Mouse (Mus musculus) neural tube, embryonic 15.5 days (tissue): ENCODE results near the gene Nutf2-ps1. TPM values are rescaled to one million over a fixed set of nuclear protein-coding genes. Genes with fewer than 3 reads are reported as not detected.

ENCODE experiments used
- ATAC-seq: fragments of 200-750 bp; cut with Nextera tagmentation; 2 replicates; pipeline ENCODE4 v1.8.0; 2017; ENCODE audit warnings: mild to moderate bottlenecking, moderate TSS enrichment, moderate library complexity; ENCODE audit not compliant: low FRiP score
- H3K27ac ChIP-seq: fragments of 300-500 bp; sonication (generic); replicated peaks from 2 replicates; pipeline ENCODE4 v1.5.1; 2015; ENCODE audit warnings: mild to moderate bottlenecking, inconsistent platforms
- H3K27me3 ChIP-seq: fragments of 300-500 bp; sonication (generic); replicated peaks from 2 replicates; pipeline ENCODE4 v1.6.1; 2015; ENCODE audit warnings: inconsistent platforms
- H3K36me3 ChIP-seq: fragments of 300-500 bp; sonication (generic); 2 replicates; pipeline ENCODE4 v1.6.1; 2015; ENCODE audit warnings: inconsistent platforms
- H3K4me1 ChIP-seq: fragments of 300-500 bp; sonication (generic); 2 replicates; pipeline ENCODE4 v1.6.1; 2015; ENCODE audit warnings: inconsistent platforms
- H3K4me2 ChIP-seq: fragments of 300-500 bp; sonication (generic); 2 replicates; pipeline ENCODE4 v1.6.1; 2015; ENCODE audit warnings: inconsistent platforms, mild to moderate bottlenecking, moderate library complexity
- H3K4me3 ChIP-seq: fragments of 300-500 bp; sonication (generic); replicated peaks from 2 replicates; pipeline ENCODE4 v1.5.1; 2015; ENCODE audit warnings: mild to moderate bottlenecking, inconsistent platforms
- H3K9ac ChIP-seq: fragments of 300-500 bp; sonication (generic); replicated peaks from 2 replicates; pipeline ENCODE4 v1.6.1; 2015; ENCODE audit warnings: mild to moderate bottlenecking, inconsistent platforms
- H3K9me3 ChIP-seq: fragments of 300-500 bp; sonication (generic); replicated peaks from 2 replicates; pipeline ENCODE4 v1.6.1; 2016; ENCODE audit warnings: inconsistent platforms
- WGBS: fragments of 180-500 bp; shearing (Covaris S2); methylation state at CpG from one replicate; pipeline ENCODE4 v1.1.7; 2015; ENCODE audit warnings: mixed read lengths; 5-methylcytosine and 5-hydroxymethylcytosine counted together
- polyA plus RNA-seq: library from polyadenylated mRNA; unstranded; fragments of >200 nt; fragmentation: Nextera tagmentation; extraction: Ambion mirVana; gene quantifications from 2 replicates; pipeline ENCODE4 v1.2.1, GENCODE M21; 2015

The Nutf2-ps1 gene
- polyA plus RNA-seq, 1 experiment from 2014 or later, result 221 TPM

GRCm38 (mm10) chr19:53577025-53577800 is 11.7 kb downstream of the Nutf2-ps1 start:
- H3K27ac ChIP-seq, result no peak overlapping the region
- no peaks in the 10 kb centered on the region for H3K4me1 ChIP-seq
- no peaks in the 10 kb centered on the region for H3K27me3 ChIP-seq
- 65% methylated on average over 11 of the region's 11 CpGs for WGBS
- no peak overlapping the region for H3K4me3 ChIP-seq
- no peaks in the 10 kb centered on the region for H3K9me3 ChIP-seq
- H3K36me3 ChIP-seq, result no peaks in the 10 kb centered on the region
- no peak for ATAC-seq
- H3K9ac ChIP-seq, result no peak overlapping the region
- no peak overlapping the region for H3K4me2 ChIP-seq

DNA sequence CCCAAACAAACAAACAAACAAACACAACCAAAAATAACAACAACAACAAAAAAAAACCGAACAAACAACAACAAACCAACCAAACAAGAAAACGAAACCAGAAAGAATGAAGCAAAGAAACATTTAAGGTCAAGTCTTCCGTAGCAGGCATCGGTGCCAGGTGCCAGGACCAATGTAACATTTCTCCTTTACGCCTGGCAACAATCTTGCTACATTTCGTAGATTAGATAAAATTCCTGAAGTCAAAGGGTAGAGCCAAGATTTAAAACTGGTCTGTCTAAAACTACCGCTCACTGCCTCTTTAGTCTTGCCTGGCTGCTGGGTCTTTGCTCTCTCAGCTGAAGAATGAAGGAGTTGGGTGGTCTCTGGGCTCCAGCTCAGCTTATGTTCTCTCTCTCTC is 12.8 kb downstream of the Nutf2-ps1 start:
- no peak for ATAC-seq
- H3K27me3 ChIP-seq, result no peaks in the 10 kb centered on the region
- no peaks in the 10 kb centered on the region for H3K36me3 ChIP-seq
- no peaks in the 10 kb centered on the region for H3K4me1 ChIP-seq
- H3K4me2 ChIP-seq, result no peak overlapping the region
- no peak overlapping the region for H3K9ac ChIP-seq
- 90% methylated on average over 7 of the region's 7 CpGs for WGBS
- H3K27ac ChIP-seq, result no peak overlapping the region
- H3K4me3 ChIP-seq, result no peak overlapping the region
- H3K9me3 ChIP-seq, result no peaks in the 10 kb centered on the region

GRCm38 (mm10) chr19:53575296-53576010 is 13.4 kb downstream of the Nutf2-ps1 start:
- no peaks in the 10 kb centered on the region for H3K9me3 ChIP-seq
- no peaks in the 10 kb centered on the region for H3K36me3 ChIP-seq
- H3K4me3 ChIP-seq, result no peak overlapping the region
- H3K4me1 ChIP-seq, result no peaks in the 10 kb centered on the region
- no peak overlapping the region for H3K27ac ChIP-seq
- no peak overlapping the region for H3K4me2 ChIP-seq
- 82% methylated on average over 4 of the region's 4 CpGs for WGBS
- no peak overlapping the region for H3K9ac ChIP-seq
- no peaks in the 10 kb centered on the region for H3K27me3 ChIP-seq
- no peak for ATAC-seq

DNA sequence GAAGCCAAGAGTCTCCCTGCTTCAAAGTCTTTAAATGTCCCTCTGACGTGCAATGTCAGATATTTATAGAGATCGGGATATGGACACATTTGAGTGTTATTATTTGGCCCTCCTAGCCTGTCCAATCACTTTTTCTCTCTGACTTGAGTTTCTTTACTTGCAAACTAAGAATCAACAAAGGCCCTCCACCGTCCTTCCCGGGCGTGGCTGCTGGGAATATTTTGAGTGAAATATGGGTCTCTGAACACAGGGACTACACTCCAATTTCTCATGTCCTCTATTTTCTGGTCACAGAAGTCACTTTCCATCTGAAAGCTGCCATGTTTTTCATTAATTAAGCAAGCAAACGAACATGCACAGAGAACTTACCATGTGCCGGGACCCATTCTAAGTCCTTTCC is 14.3 kb downstream of the Nutf2-ps1 start:
- WGBS, result 88% methylated on average over 7 of the region's 7 CpGs
- H3K27ac ChIP-seq, result no peak overlapping the region
- no peak overlapping the region for H3K4me2 ChIP-seq
- no peak overlapping the region for H3K4me3 ChIP-seq
- H3K9me3 ChIP-seq, result no peaks in the 10 kb centered on the region
- H3K36me3 ChIP-seq, result no peaks in the 10 kb centered on the region
- no peaks in the 10 kb centered on the region for H3K4me1 ChIP-seq
- H3K27me3 ChIP-seq, result no peaks in the 10 kb centered on the region
- no peak overlapping the region for H3K9ac ChIP-seq
- ATAC-seq, result no peak

DNA sequence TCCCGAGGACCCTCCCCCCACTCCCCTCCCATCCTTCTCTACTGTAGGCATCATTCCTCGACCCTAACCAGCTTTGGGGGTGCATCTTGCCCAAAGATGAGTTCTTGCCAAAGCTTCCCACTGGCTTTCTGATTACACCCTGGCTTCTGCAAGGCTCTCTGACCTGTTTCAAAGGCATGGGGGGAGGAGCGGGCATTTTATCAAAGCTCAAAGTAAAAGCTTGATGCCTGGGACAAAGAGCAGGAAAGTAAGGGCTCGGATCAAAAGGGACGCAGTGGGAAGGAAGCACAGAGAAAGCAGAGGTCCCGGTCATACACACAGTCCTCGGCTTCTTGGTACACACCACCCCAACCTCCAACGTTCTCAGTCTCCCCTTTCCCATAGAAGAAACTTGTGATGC is 14.7 kb downstream of the Nutf2-ps1 start:
- no peaks in the 10 kb centered on the region for H3K9me3 ChIP-seq
- H3K4me3 ChIP-seq, result no peak overlapping the region
- H3K4me2 ChIP-seq, result no peak overlapping the region
- H3K27me3 ChIP-seq, result no peaks in the 10 kb centered on the region
- H3K36me3 ChIP-seq, result no peaks in the 10 kb centered on the region
- WGBS, result 49% methylated on average over 8 of the region's 8 CpGs
- H3K9ac ChIP-seq, result no peak overlapping the region
- no peak overlapping the region for H3K27ac ChIP-seq
- no peaks in the 10 kb centered on the region for H3K4me1 ChIP-seq
- no peak for ATAC-seq

- Histone ChIP-seq H3K9ac (no peak overlapping the region), H3K27ac (no peak overlapping the region), H3K36me3 (no peaks in the 10 kb centered on the region), H3K4me1 (no peaks in the 10 kb centered on the region), H3K9me3 (no peaks in the 10 kb centered on the region), H3K27me3 (no peaks in the 10 kb centered on the region), H3K4me2 (no peak overlapping the region), H3K4me3 (no peak overlapping the region)
- no peak for ATAC-seq
- WGBS, result 91% methylated on average over 3 of the region's 3 CpGs
These were observed 15.7 kb downstream of the Nutf2-ps1 start for GRCm38 (mm10) chr19:53573151-53573550.

- Histone ChIP-seq H3K9me3 (no peaks in the 10 kb centered on the region), H3K4me1 (peaks cover 5% of the 10 kb centered on the region; the same call in 1 of the 2 replicates), H3K27ac (no peak overlapping the region), H3K4me3 (no peak overlapping the region), H3K36me3 (no peaks in the 10 kb centered on the region), H3K4me2 (no peak overlapping the region), H3K9ac (no peak overlapping the region), H3K27me3 (no peaks in the 10 kb centered on the region)
- no peak for ATAC-seq
- 86% methylated on average over 12 of the region's 12 CpGs for WGBS
These were observed 16.3 kb downstream of the Nutf2-ps1 start for GRCm38 (mm10) chr19:53572607-53573006.

GRCm38 (mm10) chr19:53571501-53572428 is 17.1 kb downstream of the Nutf2-ps1 start:
- no peak for ATAC-seq
- 85% methylated on average over 18 of the region's 18 CpGs for WGBS
- H3K27ac ChIP-seq, result no peak overlapping the region
- H3K36me3 ChIP-seq, result no peaks in the 10 kb centered on the region
- H3K4me1 ChIP-seq, result peaks cover 5% of the 10 kb centered on the region; the same call in 1 of the 2 replicates
- H3K4me3 ChIP-seq, result no peak overlapping the region
- no peaks in the 10 kb centered on the region for H3K9me3 ChIP-seq
- H3K4me2 ChIP-seq, result no peak overlapping the region
- no peaks in the 10 kb centered on the region for H3K27me3 ChIP-seq
- no peak overlapping the region for H3K9ac ChIP-seq

GRCm38 (mm10) chr19:53571056-53571455 is 17.8 kb downstream of the Nutf2-ps1 start:
- H3K4me1 ChIP-seq, result peaks cover 5% of the 10 kb centered on the region; the same call in 1 of the 2 replicates
- no peak overlapping the region for H3K4me2 ChIP-seq
- H3K9me3 ChIP-seq, result no peaks in the 10 kb centered on the region
- no peaks in the 10 kb centered on the region for H3K27me3 ChIP-seq
- ATAC-seq, result no peak
- no peak overlapping the region for H3K9ac ChIP-seq
- H3K27ac ChIP-seq, result no peak overlapping the region
- 83% methylated on average over 4 of the region's 4 CpGs for WGBS
- no peaks in the 10 kb centered on the region for H3K36me3 ChIP-seq
- H3K4me3 ChIP-seq, result no peak overlapping the region

DNA sequence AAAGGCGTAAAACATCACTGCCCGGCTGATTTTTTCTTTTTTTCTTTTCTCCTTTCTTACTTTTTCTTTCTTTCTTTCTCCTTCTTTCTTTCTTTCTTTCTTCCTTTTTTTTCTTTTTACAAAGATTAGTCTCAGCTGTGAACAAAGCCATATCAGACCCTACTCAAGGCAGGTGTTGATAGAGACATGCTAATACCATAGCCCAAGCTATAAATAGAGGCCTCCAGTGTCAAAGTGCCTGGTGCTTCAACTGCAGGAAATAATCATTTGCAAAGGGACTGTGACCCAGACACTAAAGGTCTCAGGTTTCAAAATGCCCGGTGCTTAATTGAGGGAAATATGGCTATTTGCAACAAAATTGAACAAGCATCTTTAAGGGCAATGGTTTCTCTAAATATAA is 20.3 kb downstream of the Nutf2-ps1 start:
- WGBS, result 83% methylated on average over 3 of the region's 3 CpGs
- ATAC-seq, result no peak
- H3K9ac ChIP-seq, result no peak overlapping the region
- no peak overlapping the region for H3K27ac ChIP-seq
- H3K36me3 ChIP-seq, result no peaks in the 10 kb centered on the region
- H3K4me3 ChIP-seq, result no peak overlapping the region
- H3K4me2 ChIP-seq, result no peak overlapping the region
- H3K4me1 ChIP-seq, result peaks cover 5% of the 10 kb centered on the region; the same call in 1 of the 2 replicates
- no peaks in the 10 kb centered on the region for H3K9me3 ChIP-seq
- H3K27me3 ChIP-seq, result no peaks in the 10 kb centered on the region

GRCm38 (mm10) chr19:53567864-53568263 is 21.0 kb downstream of the Nutf2-ps1 start:
- Histone ChIP-seq H3K4me2 (peak overlapping the region; percentile 42), H3K4me1 (peaks cover 5% of the 10 kb centered on the region; the same call in 1 of the 2 replicates), H3K27ac (no peak overlapping the region), H3K4me3 (no peak overlapping the region), H3K9ac (no peak overlapping the region), H3K36me3 (no peaks in the 10 kb centered on the region), H3K27me3 (no peaks in the 10 kb centered on the region), H3K9me3 (no peaks in the 10 kb centered on the region)
- ATAC-seq, result no peak
- WGBS, result 16% methylated on average over 11 of the region's 11 CpGs
